Mouse (Mus musculus) ES-Bruce4 (cell line): ENCODE measurements at regions not wholly inside any gene's neighbourhood (a gene's known extent, or its start where the extent isn't known, plus 50 kb on each side); places are given as distances from the start of the nearest gene placed in this dataset.

ENCODE experiments used
- CTCF ChIP-seq: IDR thresholded peaks from one replicate; pipeline ENCODE4 v1.8.1; 2011; ENCODE audit warnings: low read depth, low read length
- POLR2A ChIP-seq: IDR thresholded peaks from one replicate; pipeline ENCODE4 v1.8.1; 2011; ENCODE audit warnings: low read length; ENCODE audit not compliant: insufficient read depth

DNA sequence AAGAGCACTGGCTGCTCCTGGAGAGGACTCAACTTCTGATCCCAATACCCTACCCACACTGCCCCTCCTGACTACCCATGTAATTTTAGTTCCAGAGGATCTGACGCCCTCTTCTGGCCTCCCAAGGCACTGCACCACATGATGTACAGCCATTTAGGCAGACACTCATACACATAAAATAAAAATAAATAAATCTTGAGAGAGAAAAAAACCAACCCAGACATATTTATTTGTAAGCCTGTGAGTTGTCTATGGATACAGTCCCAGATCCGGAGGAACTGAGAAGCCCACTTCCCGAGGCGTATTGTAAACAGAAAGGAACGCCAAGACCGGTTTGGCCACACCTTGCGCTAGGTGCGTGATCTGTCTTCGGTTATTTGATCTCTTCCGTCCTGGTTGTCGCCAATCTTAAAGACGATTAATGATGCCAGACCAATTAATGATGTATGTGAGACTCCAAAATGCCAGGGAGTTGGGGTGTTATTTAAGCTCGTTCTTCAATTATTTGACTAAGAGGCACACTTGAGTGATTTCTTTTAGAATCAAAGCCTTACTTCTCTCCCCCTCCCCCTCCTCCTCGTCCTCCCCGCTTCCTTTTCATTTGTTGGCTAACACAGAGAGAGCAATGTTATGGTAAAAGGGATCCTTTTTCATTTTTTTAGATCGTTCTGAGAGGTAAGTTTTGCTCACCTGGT is 118.7 kb upstream of the Zfp217 start:
- TF ChIP-seq POLR2A (no peak), CTCF (peak; percentile 60)
